Mouse (Mus musculus): ENCODE measurements at regions not wholly inside any gene's neighbourhood (a gene's known extent, or its start where the extent isn't known, plus 50 kb on each side); places are given as distances from the start of the nearest gene placed in this dataset.
A peak's percentile ranks its signal among the peaks of the same experiment; 100 is the strongest.

DNA sequence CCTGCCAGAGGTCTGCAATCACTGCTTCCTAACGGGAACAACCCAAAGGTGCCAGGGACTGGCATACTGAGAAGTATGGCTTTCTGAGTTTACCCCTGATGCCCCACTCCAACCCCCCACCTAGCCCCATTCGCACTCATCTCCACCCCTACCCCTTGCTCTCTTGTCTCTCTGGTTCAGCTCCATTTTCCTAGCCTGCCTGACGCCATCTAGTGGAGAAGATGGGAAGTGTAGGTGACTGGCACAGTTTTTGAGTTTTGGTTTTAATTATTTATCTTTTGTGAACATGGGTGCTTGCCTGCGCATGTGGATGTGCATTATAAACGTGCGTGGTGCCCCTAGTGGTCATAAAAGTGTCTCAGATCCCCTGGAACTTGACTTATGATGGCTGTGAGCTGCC is 352.3 kb upstream of the Hs6st1 start:
- DNase-seq (ENCODE audit: low spot score in 2 of 2) = no peak

DNA sequence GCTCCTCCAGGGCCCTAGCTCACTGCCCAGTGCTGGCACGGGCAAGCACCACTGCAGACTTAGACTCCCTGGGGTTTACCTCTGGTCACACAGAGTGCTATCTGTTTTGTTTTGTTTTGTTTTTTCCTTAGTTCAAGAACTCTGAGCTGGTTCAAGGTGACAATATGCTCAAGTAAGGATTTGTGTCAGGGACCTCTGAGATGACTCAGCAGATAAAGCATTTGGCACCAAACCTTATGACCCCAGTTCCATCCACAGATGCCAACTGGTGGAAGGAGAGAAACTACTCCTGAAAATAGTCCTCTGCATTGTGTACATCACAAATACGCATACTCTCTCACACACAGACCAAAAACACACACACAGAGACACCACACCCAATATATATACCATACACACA is 351.0 kb upstream of the Hs6st1 start:
- DNase-seq (ENCODE audit: low spot score in 2 of 2) = no peak

GRCm38 (mm10) chr1:35717659-35718058 is 350.5 kb upstream of the Hs6st1 start:
- DNase-seq (ENCODE audit: low spot score in 2 of 2) = no peak

- DNase-seq (ENCODE audit: low spot score in 2 of 2) = no peak
Measured at GRCm38 (mm10) chr1:35720063-35720462, 348.1 kb upstream of the Hs6st1 start.

GRCm38 (mm10) chr1:35724366-35724900 is 343.8 kb upstream of the Hs6st1 start:
- DNase-seq (ENCODE audit: low spot score in 2 of 2) = no peak

- peak; percentile 61 to 68 for DNase-seq (ENCODE audit: low spot score in 2 of 2)
Measured at GRCm38 (mm10) chr1:35726596-35726995, 341.6 kb upstream of the Hs6st1 start.

- no peak for DNase-seq (ENCODE audit: low spot score in 2 of 2)
Measured at GRCm38 (mm10) chr1:35727310-35727990, 340.8 kb upstream of the Hs6st1 start.

DNA sequence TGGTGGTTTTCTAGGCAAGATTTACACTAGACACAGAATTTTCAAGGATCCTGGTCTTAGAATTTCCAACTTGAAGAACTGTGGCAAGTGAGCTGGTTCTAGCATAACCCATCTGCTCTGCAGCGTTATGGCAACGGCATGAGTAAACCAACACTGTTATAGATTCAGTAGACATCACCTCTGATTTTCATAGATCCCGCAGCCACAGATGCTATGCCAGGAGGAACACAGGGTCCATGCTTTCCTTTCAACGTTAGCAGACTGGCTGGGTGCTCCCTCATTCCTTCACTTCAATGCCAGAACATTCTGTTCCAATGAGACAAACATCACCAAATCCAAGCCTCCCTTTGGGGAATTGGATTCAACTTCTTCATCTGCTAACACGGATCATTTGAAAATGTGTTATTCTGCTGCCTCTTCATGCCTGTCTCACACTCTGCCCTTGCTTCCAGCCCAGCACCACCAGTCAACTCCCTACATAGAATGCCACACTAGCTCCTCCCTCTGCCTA is 338.4 kb upstream of the Hs6st1 start:
- DNase-seq (ENCODE audit: low spot score in 2 of 2) = no peak

- no peak for DNase-seq (ENCODE audit: low spot score in 2 of 2)
Measured at GRCm38 (mm10) chr1:35730309-35730708, 337.9 kb upstream of the Hs6st1 start.

- no peak for DNase-seq (ENCODE audit: low spot score in 2 of 2)
Measured at GRCm38 (mm10) chr1:35736247-35736646, 332.0 kb upstream of the Hs6st1 start.

GRCm38 (mm10) chr1:35749603-35750002 is 318.6 kb upstream of the Hs6st1 start:
- DNase-seq (ENCODE audit: low spot score in 2 of 2) = peak; percentile 15 to 44

- DNase-seq (ENCODE audit: low spot score in 2 of 2) = no peak
Measured at GRCm38 (mm10) chr1:35750092-35750521, 318.1 kb upstream of the Hs6st1 start.

DNA sequence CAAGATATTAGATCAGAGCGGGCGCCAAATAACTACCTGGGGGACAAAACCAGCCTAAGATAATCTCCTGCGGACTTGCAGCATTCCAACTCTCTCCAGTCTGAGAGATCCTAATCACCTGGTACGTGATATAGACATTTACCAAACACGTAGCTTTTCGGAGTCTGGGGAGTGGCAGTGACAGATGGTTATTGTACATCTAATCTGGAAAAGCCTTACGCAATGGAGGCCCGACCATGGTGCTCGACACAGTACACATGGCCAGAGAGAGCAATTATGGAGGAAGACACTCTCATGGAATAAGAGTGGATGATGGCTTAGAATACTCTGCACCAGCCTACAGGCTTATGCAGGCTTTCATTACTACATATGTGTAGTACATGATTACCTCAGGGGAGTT is 315.6 kb upstream of the Hs6st1 start:
- DNase-seq (ENCODE audit: low spot score in 2 of 2) = no peak

GRCm38 (mm10) chr1:35754170-35754569 is 314.0 kb upstream of the Hs6st1 start:
- DNase-seq (ENCODE audit: low spot score in 2 of 2) = no peak

DNA sequence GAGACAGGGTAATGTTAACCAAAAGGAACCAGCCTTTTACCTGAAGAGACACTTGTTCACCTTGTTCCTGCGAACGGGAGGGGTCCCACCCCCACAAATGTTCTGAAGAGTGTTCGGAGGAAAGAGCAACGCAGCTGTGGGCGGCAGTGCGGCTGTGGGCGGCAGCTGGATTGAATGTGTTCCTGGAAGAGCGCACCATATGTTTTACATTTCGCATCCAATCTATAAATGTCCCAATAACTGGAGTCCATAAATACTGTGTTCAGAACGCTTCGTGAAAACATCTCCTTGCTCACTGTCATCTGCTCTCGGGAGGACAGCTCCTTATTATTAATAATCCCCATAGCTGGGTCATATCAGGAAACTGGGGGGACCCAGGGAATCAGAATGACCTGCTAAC is 309.2 kb upstream of the Hs6st1 start:
- DNase-seq (ENCODE audit: low spot score in 2 of 2) = peak; percentile 77 to 84

- peak; percentile 41 to 65 for DNase-seq (ENCODE audit: low spot score in 2 of 2)
Measured at GRCm38 (mm10) chr1:35759600-35759999, 308.6 kb upstream of the Hs6st1 start.

- no peak for DNase-seq (ENCODE audit: low spot score in 2 of 2)
Measured at GRCm38 (mm10) chr1:35763051-35763450, 305.1 kb upstream of the Hs6st1 start.

- DNase-seq (ENCODE audit: low spot score in 2 of 2) = no peak
Measured at GRCm38 (mm10) chr1:35763456-35763855, 304.7 kb upstream of the Hs6st1 start.

DNA sequence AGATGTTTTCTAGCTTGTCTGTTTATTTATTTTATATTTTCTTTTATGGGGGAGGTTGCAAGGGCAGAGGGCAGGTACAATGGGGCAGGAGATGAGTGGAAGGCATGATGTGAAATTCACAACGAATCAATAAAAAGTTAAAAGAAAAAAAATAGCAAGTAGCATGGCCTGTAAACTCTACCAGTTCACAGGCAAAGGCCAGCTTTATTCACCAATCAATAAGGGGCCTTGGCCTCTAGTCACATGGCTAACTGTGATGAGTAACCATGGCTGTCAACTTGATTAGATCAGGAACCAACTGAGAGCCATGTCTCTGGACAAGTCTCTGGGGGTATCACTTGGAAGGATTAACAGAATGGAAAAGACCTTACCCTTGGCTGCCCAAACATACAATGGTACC is 304.1 kb upstream of the Hs6st1 start:
- no peak for DNase-seq (ENCODE audit: low spot score in 2 of 2)

- no peak for DNase-seq (ENCODE audit: low spot score in 2 of 2)
Measured at GRCm38 (mm10) chr1:35765692-35766091, 302.5 kb upstream of the Hs6st1 start.

DNA sequence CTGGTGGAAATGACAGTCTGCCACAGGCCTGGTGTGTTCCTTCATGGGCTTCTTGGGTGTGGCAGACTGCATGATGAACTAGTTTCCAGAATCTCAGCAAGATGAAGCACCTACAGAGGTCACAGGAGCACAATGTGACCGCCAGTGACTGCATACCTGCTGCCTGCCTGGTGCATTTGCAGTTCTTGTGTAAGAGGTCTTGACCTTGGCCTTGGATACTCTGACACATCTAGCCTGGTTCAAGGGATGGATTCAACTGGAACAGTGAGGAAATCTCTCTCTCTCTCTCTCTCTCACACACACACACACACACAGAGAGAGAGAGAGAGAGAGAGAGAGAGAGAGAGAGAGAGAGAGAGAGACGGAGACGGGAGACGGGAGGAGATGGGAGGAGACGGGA is 301.9 kb upstream of the Hs6st1 start:
- DNase-seq (ENCODE audit: low spot score in 2 of 2) = no peak

DNA sequence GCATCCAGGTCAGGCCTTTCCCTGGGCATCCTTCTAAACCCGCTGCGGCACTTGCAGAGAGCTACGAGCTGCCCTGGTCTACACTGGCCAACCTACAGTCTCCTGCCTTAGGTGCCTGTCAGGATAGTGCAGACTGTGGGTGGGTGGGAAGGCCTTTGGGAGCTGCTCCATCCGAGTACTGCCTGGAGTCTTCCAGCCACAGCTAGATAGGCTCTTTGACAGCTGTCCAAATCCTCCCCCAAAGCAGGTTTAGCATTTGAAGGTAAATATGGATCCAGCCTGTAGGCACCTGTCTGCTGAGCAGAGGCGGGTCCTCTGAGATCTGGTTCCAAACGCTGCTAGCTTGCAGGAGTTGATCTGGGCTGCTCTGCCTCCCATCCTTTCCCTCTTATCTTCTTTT is 295.6 kb upstream of the Hs6st1 start:
- peak in 1 of 2 experiments; percentile 36 for DNase-seq (ENCODE audit: low spot score in 2 of 2)

- DNase-seq (ENCODE audit: low spot score in 2 of 2) = no peak
Measured at GRCm38 (mm10) chr1:35774566-35774965, 293.6 kb upstream of the Hs6st1 start.

DNA sequence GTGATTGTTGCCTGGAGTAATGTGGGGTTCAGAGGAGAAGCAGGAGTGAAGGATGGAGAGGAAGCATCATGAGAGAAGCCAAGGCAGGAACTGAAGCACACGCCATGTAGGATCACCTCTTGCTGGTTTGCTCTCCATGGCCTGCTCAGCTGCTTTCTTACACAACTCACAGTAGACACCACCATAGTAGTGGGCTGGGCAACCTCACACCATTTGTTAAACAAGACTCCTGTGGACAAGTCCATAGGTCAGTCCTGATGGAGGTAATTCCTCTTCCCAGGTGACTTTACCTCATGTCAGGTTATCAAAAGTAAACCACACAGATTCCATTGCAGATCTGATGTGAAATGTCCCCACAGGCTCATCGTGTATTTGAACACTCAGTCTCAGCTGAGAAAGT is 285.5 kb upstream of the Hs6st1 start:
- DNase-seq (ENCODE audit: low spot score in 2 of 2) = no peak
